Mouse (Mus musculus) ES-E14 (cell line): ENCODE measurements around the gene Nsun4.

Experiments
- HCFC1 ChIP-seq: IDR thresholded peaks from 2 replicates; pipeline ENCODE4 v1.6.1; 2012; ENCODE audit warnings: low read length, inconsistent platforms, borderline replicate concordance; ENCODE audit not compliant: insufficient read depth
- ZC3H11A ChIP-seq: IDR thresholded peaks from 2 replicates; pipeline ENCODE4 v1.6.1; 2012; ENCODE audit warnings: low read depth, mild to moderate bottlenecking, inconsistent platforms, low read length, borderline replicate concordance

- no peak; the same call in 1 of the 2 replicates for TF ChIP-seq ZC3H11A
- TF ChIP-seq HCFC1: peak; percentile 77
Observed at GRCm38 (mm10) chr4:116053399-116053961, at the start of gene Nsun4.
